Mouse (Mus musculus): Measurements from ENCODE around the gene Uhrf1. TPM values are rescaled to one million over a fixed set of nuclear protein-coding genes. Genes with fewer than 3 reads are reported as not detected.

The Uhrf1 gene
- total RNA-seq, 2 experiments from 2014 or later = 4.2 to 5.6 TPM

GRCm38 (mm10) chr17:56291826-56292475, 11.2 kb upstream of the Uhrf1 start:
- intact Hi-C loops (cut with DNase I) = no loop called here
- DNase-seq (ENCODE audit: extremely low spot score in 1 of 2, low spot score in 2 of 2) = no peak

DNA sequence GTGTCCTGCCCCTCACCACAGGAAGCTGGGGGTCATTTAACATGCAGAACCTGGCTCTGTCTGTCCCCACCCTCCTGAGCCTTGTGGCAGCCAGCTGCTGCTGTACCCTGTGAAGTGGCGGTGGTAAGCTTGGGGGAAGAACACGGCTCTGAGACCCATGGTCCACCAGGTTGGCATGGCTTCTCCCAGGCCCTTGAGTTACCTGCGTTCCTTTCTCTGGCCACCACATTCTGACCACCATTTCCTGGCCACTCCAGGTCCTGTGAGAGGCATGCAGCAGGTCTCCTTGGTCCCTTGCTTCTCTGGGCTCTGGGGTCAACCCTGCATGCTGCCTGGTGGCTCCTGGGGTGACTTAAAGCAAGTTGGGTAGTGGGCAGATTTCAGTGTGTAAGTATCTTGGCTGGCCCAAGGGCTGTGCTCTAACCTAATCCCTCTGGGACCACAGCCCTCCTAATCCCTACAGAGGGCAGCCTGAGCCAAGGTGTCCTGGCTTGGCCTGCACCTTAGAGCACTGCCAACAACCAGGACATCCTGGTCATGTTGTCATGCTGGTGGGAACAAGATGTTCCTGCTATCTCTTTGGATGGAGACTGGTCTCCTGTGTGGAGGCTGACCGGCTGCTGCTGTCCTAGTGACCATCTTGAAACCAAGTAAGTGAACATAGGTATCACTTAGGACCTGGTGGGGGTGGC, 10.4 kb upstream of the Uhrf1 start, which contains the start of gene Plin3:
Gene Plin3, minus strand, starts transcription at position 343 of the 692 bp plus-strand sequence.
- intact Hi-C loops (cut with DNase I) = no loop called here
- DNase-seq (ENCODE audit: extremely low spot score in 1 of 2, low spot score in 2 of 2) = no peak

DNA sequence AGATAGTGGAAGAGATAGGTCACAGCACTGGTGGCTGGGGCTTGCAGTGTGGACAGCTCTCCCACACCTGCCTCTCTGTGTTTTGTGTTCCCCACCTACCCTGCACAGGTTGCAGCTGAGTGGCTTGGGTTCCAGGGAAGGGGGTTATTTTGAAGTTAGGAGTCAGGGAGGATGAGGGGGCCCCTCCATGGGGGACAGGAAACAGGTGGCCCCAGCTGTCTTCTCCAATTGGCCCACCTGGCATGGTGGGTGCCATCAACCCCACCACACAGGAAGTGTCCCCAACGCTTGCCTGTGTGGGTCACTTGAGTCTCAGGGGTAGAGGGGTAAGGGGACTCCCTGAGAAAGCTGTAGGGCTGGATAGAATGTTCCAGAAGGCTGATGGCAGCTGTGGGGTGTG, 9.8 kb upstream of the Uhrf1 start:
- intact Hi-C loops (cut with DNase I) = no loop called here
- DNase-seq (ENCODE audit: extremely low spot score in 1 of 2, low spot score in 2 of 2) = no peak

DNA sequence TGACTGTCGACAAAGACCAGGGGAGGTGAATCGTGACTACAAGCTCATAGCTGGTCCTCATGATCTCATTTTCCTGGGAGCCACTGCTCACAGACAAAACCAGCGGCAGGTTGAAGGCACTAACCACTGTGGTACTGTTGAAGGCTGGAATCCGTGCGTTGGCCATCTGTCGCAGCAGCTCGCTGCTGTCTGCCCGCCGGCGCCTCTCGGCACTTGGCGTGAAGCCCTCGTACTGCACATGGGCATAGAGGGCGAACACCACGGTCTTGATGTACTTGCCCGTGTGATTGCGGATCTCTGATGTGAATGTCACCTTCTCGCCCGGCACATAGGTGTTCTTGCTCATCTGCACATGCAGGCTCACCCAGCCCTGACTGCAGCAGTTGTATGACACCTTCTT, 8.9 kb upstream of the Uhrf1 start:
- peak in 1 of 2 experiments; percentile 60 for DNase-seq (ENCODE audit: extremely low spot score in 1 of 2, low spot score in 2 of 2)
- intact Hi-C loops (cut with DNase I) = no loop called here

GRCm38 (mm10) chr17:56296201-56296600, 6.9 kb upstream of the Uhrf1 start:
- intact Hi-C loops (cut with DNase I) = no loop called here
- no peak for DNase-seq (ENCODE audit: extremely low spot score in 1 of 2, low spot score in 2 of 2)

DNA sequence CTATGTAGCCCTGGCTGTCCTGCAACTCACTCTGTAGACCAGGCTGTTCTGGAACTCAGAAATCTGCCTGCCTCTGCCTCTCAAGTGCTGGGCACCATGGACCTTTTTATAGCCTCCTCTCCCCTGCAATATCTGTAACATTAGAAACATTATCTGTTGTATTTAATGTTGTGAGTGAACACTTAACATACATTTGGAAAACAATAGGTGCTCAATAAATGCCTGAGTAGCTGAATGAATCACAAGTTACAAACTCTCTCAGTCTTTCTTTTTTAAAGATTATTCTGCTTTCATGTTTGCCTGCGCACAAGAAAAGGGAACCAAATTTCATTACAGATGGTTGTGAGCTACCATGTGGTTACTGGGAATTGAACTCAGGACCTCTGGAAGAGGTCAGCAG, 4.9 kb upstream of the Uhrf1 start:
- intact Hi-C loops (cut with DNase I) = no loop called here
- no peak for DNase-seq (ENCODE audit: extremely low spot score in 1 of 2, low spot score in 2 of 2)

- intact Hi-C loops (cut with DNase I) = no loop called here
- DNase-seq (ENCODE audit: extremely low spot score in 1 of 2, low spot score in 2 of 2) = no peak
These were observed 2.9 kb upstream of the Uhrf1 start, which contains the start of gene Arrdc5 for GRCm38 (mm10) chr17:56300186-56300585. Arrdc5 (minus strand) TSS chr17:56300286.

DNA sequence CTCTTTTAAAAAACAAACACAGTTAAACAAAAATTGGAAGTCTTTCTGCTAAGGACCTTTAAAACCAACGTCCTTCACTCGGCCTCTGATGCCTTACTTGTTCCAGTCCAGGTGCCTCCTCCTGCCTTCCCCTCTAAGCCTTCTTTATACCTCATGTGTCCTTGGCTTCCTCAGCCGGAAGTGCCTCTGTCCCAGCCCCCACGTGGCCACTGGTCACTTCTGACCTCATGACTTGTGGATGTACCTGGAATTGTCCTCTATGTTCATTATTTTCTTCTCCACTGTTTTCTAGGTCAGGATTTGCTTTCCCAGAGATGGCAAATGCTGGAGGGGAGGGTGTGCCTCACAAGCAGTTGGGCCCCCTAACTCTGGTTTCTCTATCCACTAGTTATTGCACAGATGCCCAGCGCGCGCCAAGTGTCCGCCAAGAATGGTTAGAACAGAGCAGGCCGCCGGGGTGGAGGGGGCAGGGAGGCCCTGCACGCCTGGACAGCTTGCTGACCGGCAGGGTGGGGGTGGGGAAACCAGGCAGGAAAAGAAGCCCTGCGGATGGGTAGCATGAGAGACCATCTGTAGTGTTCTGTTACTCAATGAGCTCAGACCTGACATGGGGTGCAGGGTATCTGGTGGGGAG, 641 bp upstream of the Uhrf1 start:
- DNase-seq (ENCODE audit: extremely low spot score in 1 of 2, low spot score in 2 of 2) = no peak
- intact Hi-C loops (cut with DNase I) = no loop called here

DNA sequence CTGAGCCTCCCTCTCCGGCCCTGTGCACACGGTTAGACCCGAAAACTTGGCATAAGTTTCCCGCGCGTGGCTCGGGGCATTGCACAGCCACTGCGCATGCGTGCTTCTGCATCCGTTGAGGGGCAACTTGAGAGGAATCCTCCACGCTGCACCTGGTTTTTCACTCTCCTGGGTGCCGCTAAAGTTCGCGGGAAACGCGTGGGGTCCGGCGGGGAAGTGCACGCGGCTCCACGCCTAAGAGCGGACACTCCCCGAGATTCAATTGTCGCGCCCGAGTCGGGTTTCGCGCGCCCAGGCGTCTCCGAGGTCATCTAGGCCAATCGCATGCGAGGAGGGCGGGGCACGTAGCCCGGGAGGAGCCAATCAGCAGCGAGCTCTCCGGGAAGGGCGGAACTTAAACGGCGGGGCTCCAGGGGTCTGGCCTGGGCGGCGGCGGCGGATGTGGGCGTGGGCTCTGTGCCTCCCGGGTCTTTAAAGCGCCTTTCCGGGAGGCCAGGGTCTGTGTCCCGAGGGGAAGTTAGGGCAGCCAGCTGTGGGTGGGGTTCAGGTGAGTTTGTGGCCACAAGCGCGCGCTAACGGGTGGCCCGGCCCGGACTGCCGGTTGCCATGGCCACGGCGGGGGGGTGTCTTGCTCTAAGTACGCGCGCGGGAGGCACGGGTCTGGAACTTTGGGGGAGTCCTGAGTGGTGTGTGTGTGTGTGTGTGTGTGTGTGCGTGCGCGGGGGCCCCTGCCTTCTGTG, 896 bp downstream of the Uhrf1 start:
- DNase-seq (ENCODE audit: extremely low spot score in 1 of 2, low spot score in 2 of 2) = peak; percentile 90 to 97
- intact Hi-C loops (cut with DNase I) = no loop called here

DNA sequence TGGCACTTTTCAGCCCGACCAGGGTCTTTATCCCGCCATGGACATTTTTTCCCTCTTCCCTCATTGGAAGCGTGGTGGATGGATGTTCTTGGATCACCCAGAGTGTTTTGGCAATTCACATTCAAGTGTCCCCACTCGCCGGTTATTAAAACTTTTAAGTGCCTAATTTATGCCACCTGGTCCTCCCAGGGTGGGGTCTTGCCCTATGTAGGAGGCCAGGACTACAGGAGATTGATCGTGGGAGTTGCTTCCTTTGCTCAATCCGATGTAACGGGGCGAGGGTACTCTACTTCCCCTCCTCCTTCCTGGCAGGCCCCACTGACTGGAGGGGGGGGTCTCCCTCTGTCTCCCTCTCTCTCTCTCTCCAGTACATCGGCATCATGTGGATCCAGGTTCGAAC, 1.6 kb downstream of the Uhrf1 start:
- DNase-seq (ENCODE audit: extremely low spot score in 1 of 2, low spot score in 2 of 2) = no peak
- intact Hi-C loops (cut with DNase I) = no loop called here

DNA sequence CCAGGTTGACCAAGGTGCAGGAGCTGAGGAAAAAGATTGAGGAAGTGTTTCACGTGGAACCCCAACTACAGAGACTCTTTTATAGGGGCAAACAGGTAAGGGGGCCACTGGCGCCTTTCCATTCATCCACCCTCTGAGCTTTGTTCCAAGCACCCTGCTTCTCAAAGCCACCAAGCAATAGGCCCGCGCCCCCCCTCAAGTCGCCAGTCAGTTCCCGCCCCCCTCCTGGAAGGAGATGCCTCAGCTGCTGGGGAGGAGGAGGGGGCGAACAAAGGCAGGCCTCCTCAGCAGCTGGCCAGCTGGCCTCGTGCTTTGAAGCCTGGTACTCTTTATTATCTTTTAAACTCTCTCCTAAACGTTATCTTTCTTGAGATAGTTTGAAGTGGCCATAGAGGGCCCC, 2.0 kb downstream of the Uhrf1 start:
- no peak for DNase-seq (ENCODE audit: extremely low spot score in 1 of 2, low spot score in 2 of 2)
- intact Hi-C loops (cut with DNase I) = no loop called here

GRCm38 (mm10) chr17:56305826-56306225, 2.7 kb downstream of the Uhrf1 start:
- intact Hi-C loops (cut with DNase I) = no loop called here
- DNase-seq (ENCODE audit: extremely low spot score in 1 of 2, low spot score in 2 of 2) = no peak

GRCm38 (mm10) chr17:56308088-56308487, 5.0 kb downstream of the Uhrf1 start:
- intact Hi-C loops (cut with DNase I) = no loop called here
- DNase-seq (ENCODE audit: extremely low spot score in 1 of 2, low spot score in 2 of 2) = no peak

DNA sequence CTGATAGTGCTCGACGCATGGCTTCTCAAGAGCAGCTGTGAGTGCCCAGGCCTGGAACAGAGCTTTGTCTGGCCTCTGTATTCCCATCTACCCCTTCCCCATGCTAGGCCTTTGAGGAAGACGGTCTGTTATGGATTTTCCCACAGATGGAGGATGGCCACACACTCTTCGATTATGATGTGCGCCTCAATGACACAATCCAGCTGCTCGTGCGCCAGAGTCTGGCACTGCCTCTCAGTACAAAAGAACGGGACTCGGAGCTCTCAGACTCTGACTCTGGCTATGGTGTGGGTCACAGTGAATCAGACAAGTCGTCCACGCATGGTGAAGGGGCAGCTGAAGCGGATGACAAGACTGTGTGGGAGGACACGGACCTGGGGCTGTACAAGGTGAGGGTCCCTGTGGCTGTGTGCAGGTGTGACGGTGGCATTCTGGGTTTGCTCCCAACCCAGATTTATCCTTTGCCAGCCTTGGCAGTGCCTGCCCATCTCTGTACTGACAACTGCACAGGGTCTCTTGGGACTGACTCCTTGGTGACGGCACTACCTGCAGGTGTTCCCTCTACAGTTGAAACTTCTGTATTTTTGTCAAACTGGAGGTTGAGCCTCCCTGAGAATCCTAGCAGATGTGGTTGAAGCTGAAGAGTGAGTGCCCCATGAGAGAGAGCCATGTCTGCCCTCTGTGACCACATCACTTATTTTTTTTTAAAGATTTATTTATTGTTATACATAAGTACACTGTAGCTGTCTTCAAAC, 6.2 kb downstream of the Uhrf1 start:
- intact Hi-C loops (cut with DNase I) = no loop called here
- DNase-seq (ENCODE audit: extremely low spot score in 1 of 2, low spot score in 2 of 2) = no peak

- no peak for DNase-seq (ENCODE audit: extremely low spot score in 1 of 2, low spot score in 2 of 2)
- intact Hi-C loops (cut with DNase I) = no loop called here
These were observed 21.3 kb downstream of the Uhrf1 start for GRCm38 (mm10) chr17:56324419-56324818.

DNA sequence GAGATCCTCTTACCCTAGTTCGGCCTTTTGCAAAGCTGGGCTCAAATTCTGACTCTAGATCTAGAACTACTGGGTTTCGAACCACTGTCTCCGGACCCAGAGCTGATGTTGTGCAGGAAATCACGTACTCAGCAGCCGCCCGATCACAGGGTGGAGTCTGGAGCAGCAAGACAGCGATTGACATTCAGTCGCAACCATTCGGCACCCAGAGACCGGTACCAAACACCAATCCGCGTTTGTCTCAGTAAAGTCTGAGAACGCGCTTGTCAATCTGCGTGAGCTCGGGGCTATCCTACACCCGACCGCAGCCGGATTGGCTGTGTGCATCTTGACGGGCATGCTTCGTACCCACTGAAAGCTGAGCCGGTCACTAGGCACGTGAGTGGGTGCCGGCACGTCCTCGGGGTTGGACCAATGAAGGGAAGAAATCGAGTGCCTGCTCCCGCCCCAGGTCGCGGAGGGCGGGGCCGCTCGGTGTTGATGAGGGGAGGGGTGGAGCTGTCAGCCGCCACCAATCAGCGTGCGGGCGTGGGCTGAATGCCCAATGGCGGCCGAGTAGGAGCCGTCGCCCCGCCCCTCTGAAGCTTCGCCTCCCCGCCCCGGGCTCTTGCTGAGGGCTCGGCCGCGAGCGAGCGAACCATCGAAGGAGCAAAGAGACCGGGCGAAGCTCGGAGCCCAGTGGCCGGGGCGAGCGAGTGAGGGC, 22.5 kb downstream of the Uhrf1 start, which contains the start of gene Kdm4b:
Gene Kdm4b, plus strand, starts transcription at position 613 of the 703 bp plus-strand sequence.
- DNase-seq (ENCODE audit: extremely low spot score in 1 of 2, low spot score in 2 of 2) = peak; percentile 99 to 100
- intact Hi-C loops (cut with DNase I) = no loop called here

DNA sequence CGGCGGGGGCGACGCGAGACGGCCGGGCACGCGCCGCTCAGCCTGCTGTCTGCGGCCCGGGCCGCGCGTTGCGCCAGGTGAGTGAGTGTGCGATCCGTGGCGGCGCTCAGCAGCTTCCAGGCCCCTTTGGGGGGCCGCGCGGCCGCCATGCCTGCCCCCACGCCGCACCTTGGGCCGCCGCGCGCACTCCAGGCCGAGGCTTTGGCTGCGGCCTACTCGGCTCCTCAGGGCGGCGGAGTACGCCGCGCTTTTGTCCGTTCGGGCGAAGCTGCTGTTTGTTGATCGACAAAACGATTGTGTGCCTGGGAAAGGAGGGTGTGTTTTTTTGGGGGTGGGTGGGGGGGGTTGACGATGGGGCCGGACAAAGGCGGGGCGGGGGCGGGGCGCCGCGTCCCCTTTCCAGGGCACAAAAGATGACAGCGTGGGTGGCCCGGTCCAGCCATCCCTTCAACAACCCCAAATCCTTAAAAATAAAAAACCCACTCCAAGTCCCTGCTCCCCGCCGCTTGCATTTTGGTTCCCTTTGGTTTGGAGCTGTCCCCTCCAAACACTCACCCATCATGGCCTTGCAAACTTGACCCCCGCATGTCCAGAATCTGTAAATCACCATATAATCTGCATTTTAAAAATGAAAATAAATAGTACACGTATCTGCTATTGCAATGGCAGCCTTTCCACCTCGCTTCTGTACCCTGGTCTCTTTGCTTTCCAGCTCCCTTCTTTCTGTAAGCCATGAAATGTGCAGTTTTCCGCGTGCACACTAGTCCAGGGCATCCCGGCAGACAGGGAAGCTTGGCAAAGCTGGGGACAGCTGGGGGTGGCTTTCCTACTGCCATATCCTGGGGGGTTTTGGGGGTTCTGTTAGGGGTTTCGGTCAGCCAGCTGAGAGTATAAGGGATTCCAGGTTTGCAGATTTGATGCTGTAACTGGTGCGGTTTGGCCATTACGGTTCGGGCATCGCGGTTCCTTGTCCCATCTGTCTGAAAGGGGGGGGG, 23.3 kb downstream of the Uhrf1 start:
- intact Hi-C loops (cut with DNase I) = no loop called here
- DNase-seq (ENCODE audit: extremely low spot score in 1 of 2, low spot score in 2 of 2) = no peak
